In the genomic region with DNA sequence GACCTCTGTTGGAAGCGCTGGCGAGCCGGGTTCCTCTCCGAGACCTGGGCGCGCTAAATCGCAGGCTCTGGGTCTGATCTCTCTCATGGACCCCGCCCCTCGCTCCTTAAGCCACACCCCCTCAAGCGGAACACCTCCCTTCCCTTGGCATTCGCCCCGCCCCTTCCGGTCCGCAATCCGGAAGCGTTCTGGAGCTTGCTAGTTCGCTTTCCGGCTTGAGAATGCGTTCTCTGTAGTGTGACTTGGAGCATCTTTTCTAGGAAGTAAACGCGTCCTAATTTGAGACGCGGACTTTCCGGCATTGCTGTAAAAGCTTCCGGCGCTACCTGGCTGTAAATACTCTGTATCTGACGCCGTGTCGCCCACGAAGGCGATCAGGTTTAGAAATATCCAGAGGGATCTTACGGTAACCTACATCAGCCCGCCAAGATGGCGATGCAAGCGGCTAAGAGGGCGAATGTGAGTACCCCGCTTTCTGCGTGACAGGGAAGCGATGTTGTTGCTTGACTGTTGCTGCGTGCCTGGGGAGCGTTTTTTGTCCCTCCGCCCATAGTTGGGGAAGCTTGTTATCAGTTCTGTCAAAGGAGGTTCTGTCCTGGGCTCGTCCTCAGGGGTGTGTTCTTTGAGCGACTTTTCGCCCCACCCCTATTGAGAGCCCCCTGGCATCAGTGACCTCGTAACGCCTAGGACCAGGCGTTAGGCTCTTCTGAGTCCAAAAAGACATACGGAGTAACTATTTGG, we compare ENCODE assay signal across 8 mouse cellular contexts. TPM values are rescaled to one million over a fixed set of nuclear protein-coding genes. Genes with fewer than 3 reads are reported as not detected.
A peak's percentile ranks its signal among the peaks of the same experiment; 100 is the strongest.
DNase-seq lines count a peak whose midpoint lies in the region; ATAC-seq and TF ChIP-seq lines count a peak whose summit lies in the region.

Gene Sf3b6 (plus strand): TSS at position 184 of the 741 bp plus-strand sequence.

- peak; percentile 99 for ATAC-seq in forebrain, embryonic 12.5 days (ENCODE audit: low FRiP score)
- ATAC-seq in heart, postnatal 0 days (ENCODE audit: insufficient read depth, low read depth) = peak; percentile 99
- ATAC-seq in liver, embryonic 16.5 days (ENCODE audit: low read depth) = peak; percentile 97
- ATAC-seq in neural tube, embryonic 13.5 days (ENCODE audit: low read depth) = peak; percentile 99

- peak within 1 kb of the TSS; percentile 83 for H3K27ac ChIP-seq in forebrain, embryonic 12.5 days
- peak within 1 kb of the TSS; percentile 86 for H3K27ac ChIP-seq in heart, postnatal 0 days (ENCODE audit: low read depth)
- H3K27ac ChIP-seq in liver, embryonic 16.5 days (ENCODE audit: low read length) = peak within 1 kb of the TSS; percentile 94
- H3K27ac ChIP-seq in neural tube, embryonic 13.5 days (replicated peaks) = peak within 1 kb of the TSS; percentile 85
- peak within 1 kb of the TSS; percentile 50 for H3K27ac ChIP-seq in testis, adult 2 months (ENCODE audit: control insufficient read depth, insufficient read depth, low read depth, low read length)

- H3K9ac ChIP-seq in forebrain, embryonic 12.5 days = peak within 1 kb of the TSS; percentile 71
- peak within 1 kb of the TSS; percentile 79 for H3K9ac ChIP-seq in heart, postnatal 0 days (replicated peaks; ENCODE audit: low read depth, low read length)
- H3K9ac ChIP-seq in liver, embryonic 16.5 days (ENCODE audit: low read depth, low read length) = peak within 1 kb of the TSS; percentile 87
- H3K9ac ChIP-seq in neural tube, embryonic 13.5 days = peak within 1 kb of the TSS; percentile 80

- DNase-seq in c-Kit-positive CD71-positive TER-119-positive erythroid progenitor cells, embryonic 14.5 days (ENCODE audit: low spot score) = peak; percentile 99
- DNase-seq in heart, postnatal 0 days (ENCODE audit: low spot score) = peak; percentile 96
- DNase-seq in kidney, postnatal 4 days = peak; percentile 99 to 100

- peaks cover 4% of the 10 kb centered on the region for H3K27me3 ChIP-seq in E14TG2a.4 (ENCODE audit: insufficient read depth, low read length)
- H3K27me3 ChIP-seq in forebrain, embryonic 12.5 days = no peaks in the 10 kb centered on the region
- no peaks in the 10 kb centered on the region for H3K27me3 ChIP-seq in heart, postnatal 0 days (ENCODE audit: control insufficient read depth, insufficient read depth, low read length)
- no peaks in the 10 kb centered on the region; the same call in 1 of the 2 replicates for H3K27me3 ChIP-seq in liver, embryonic 16.5 days (ENCODE audit: control insufficient read depth, insufficient read depth, low read depth, low read length)
- no peaks in the 10 kb centered on the region; the same call in 1 of the 2 replicates for H3K27me3 ChIP-seq in neural tube, embryonic 13.5 days
- H3K27me3 ChIP-seq in testis, adult 2 months (ENCODE audit: control insufficient read depth, insufficient read depth, low read length) = no peaks in the 10 kb centered on the region

- H3K4me2 ChIP-seq in forebrain, embryonic 12.5 days = peak within 1 kb of the TSS; percentile 79
- peak within 1 kb of the TSS; percentile 89 for H3K4me2 ChIP-seq in heart, postnatal 0 days (ENCODE audit: low read depth, low read length)
- peak within 1 kb of the TSS; percentile 85 for H3K4me2 ChIP-seq in liver, embryonic 16.5 days (ENCODE audit: low read depth, low read length)
- H3K4me2 ChIP-seq in neural tube, embryonic 13.5 days = peak within 1 kb of the TSS; percentile 86

- peak within 1 kb of the TSS; percentile 100 for H3K4me3 ChIP-seq in E14TG2a.4 (replicated peaks; ENCODE audit: low read length)
- peak within 1 kb of the TSS; percentile 64 for H3K4me3 ChIP-seq in forebrain, embryonic 12.5 days (replicated peaks)
- H3K4me3 ChIP-seq in heart, postnatal 0 days (ENCODE audit: low read depth, low read length) = peak within 1 kb of the TSS; percentile 79
- peak within 1 kb of the TSS; percentile 98 for H3K4me3 ChIP-seq in liver, embryonic 16.5 days (ENCODE audit: low read depth, low read length)
- peak within 1 kb of the TSS; percentile 71 for H3K4me3 ChIP-seq in neural tube, embryonic 13.5 days
- H3K4me3 ChIP-seq in testis, adult 2 months (ENCODE audit: control insufficient read depth, low read depth, low read length) = peak within 1 kb of the TSS; percentile 92

- peak; percentile 74 for TF ChIP-seq POLR2A in testis, adult 2 months (IDR thresholded peaks at IDR 0.05; ENCODE audit: control insufficient read depth, low read depth, low read length)

- H3K9me3 ChIP-seq in E14TG2a.4 (ENCODE audit: low read length) = no peaks in the 10 kb centered on the region
- H3K9me3 ChIP-seq in forebrain, embryonic 12.5 days = no peaks in the 10 kb centered on the region
- H3K9me3 ChIP-seq in heart, postnatal 0 days (replicated peaks; ENCODE audit: control insufficient read depth, low read length) = no peaks in the 10 kb centered on the region
- no peaks in the 10 kb centered on the region for H3K9me3 ChIP-seq in liver, embryonic 16.5 days (replicated peaks; ENCODE audit: control insufficient read depth, low read length)
- H3K9me3 ChIP-seq in neural tube, embryonic 13.5 days = no peaks in the 10 kb centered on the region

- H3K36me3 ChIP-seq in E14TG2a.4 (ENCODE audit: insufficient read depth, low read length) = peaks cover 32% of the 10 kb centered on the region
- peaks cover 18% of the 10 kb centered on the region for H3K36me3 ChIP-seq in forebrain, embryonic 12.5 days (replicated peaks)
- H3K36me3 ChIP-seq in heart, postnatal 0 days (replicated peaks; ENCODE audit: control insufficient read depth, insufficient read depth, low read length) = peaks cover 21% of the 10 kb centered on the region
- peaks cover 14% of the 10 kb centered on the region for H3K36me3 ChIP-seq in liver, embryonic 16.5 days (ENCODE audit: control insufficient read depth, insufficient read depth)
- peaks cover 20% of the 10 kb centered on the region for H3K36me3 ChIP-seq in neural tube, embryonic 13.5 days
- no peaks in the 10 kb centered on the region for H3K36me3 ChIP-seq in testis, adult 2 months (ENCODE audit: control insufficient read depth, insufficient read depth, low read length)

- under 1% methylated on average over 49 of the region's 49 CpGs for WGBS in forebrain, embryonic 12.5 days
- WGBS in heart, postnatal 0 days = under 1% methylated on average over 49 of the region's 49 CpGs
- under 1% methylated on average over 49 of the region's 49 CpGs for WGBS in liver, embryonic 16.5 days (ENCODE audit: insufficient replicate concordance)
- under 1% methylated on average over 49 of the region's 49 CpGs for WGBS in neural tube, embryonic 13.5 days

- TF ChIP-seq CTCF in E14TG2a.4 (conservative IDR thresholded peaks at IDR 0.05; ENCODE audit: low read length) = no peak
- TF ChIP-seq CTCF in heart, postnatal 0 days (IDR thresholded peaks at IDR 0.05; ENCODE audit: low read depth) = no peak
- TF ChIP-seq CTCF in testis, adult 2 months (IDR thresholded peaks at IDR 0.05; ENCODE audit: control insufficient read depth, insufficient read depth, insufficient replicate concordance, low read depth, low read length) = no peak

- H3K4me1 ChIP-seq in E14TG2a.4 (replicated peaks; ENCODE audit: low read depth, low read length) = peaks cover 26% of the 10 kb centered on the region
- peaks cover 22% of the 10 kb centered on the region for H3K4me1 ChIP-seq in forebrain, embryonic 12.5 days
- H3K4me1 ChIP-seq in heart, postnatal 0 days (ENCODE audit: control insufficient read depth, insufficient read depth) = peaks cover 7% of the 10 kb centered on the region; the same call in 1 of the 2 replicates
- H3K4me1 ChIP-seq in liver, embryonic 16.5 days (ENCODE audit: control insufficient read depth, low read depth, low read length) = peaks cover 16% of the 10 kb centered on the region
- peaks cover 27% of the 10 kb centered on the region for H3K4me1 ChIP-seq in neural tube, embryonic 13.5 days (replicated peaks)
- H3K4me1 ChIP-seq in testis, adult 2 months (ENCODE audit: control insufficient read depth, insufficient read depth, low read length) = no peaks in the 10 kb centered on the region; the same call in 1 of the 2 replicates

- TF ChIP-seq EP300 in heart, postnatal 0 days (IDR thresholded peaks at IDR 0.05; ENCODE audit: low read depth) = peak; percentile 16; the same call in 1 of the 2 replicates

RNA-seq across cellular contexts. Expression of gene Sf3b6, which starts in this region (rescaled TPM):
- 372 and 374 TPM in 2 replicates for polyA plus RNA-seq in forebrain, embryonic 12.5 days (2016; fragmentation: Nextera tagmentation; extraction: Ambion mirVana)
- total RNA-seq in heart, postnatal 0 days (2014; rRNA removed; ENCODE audit: low replicate concordance) = 53.2 and 74.0 TPM in 2 replicates
- polyA plus RNA-seq in heart, postnatal 0 days (2015; fragmentation: Nextera tagmentation; extraction: Ambion mirVana) = 144 and 147 TPM in 2 replicates
- polyA plus RNA-seq in liver, embryonic 16.5 days (2015; fragmentation: Nextera tagmentation; extraction: Ambion mirVana) = 80.2 and 83.3 TPM in 2 replicates
- polyA plus RNA-seq in neural tube, embryonic 13.5 days (2015; fragmentation: Nextera tagmentation; extraction: Ambion mirVana) = 245 and 256 TPM in 2 replicates
- polyA plus RNA-seq in testis, adult 2 months (2012; rRNA removed) = 24.8 and 27.7 TPM in 2 replicates

Comparison
In these comparisons a context has a peak if more than half of its experiments do, and no peak if none do; other contexts are left out.
1. Peak in every context shown above with its lines: DNase-seq, ATAC-seq, H3K4me3 ChIP-seq and H3K27ac ChIP-seq.